Mouse (Mus musculus) natural killer cell, adult 2 months (primary cell): ENCODE data around the gene Cog5.

Experiments used
- DNase-seq, 2 experiments: peaks; one replicate each; pipeline ENCODE4 v3.0.0; 2022; ENCODE audit warnings: low spot score in 2 of 2

Gene Cog5

GRCm38 (mm10) chr12:31892771-31893170 lies 238.1 kb downstream of the Cog5 start:
- no peak for DNase-seq

DNA sequence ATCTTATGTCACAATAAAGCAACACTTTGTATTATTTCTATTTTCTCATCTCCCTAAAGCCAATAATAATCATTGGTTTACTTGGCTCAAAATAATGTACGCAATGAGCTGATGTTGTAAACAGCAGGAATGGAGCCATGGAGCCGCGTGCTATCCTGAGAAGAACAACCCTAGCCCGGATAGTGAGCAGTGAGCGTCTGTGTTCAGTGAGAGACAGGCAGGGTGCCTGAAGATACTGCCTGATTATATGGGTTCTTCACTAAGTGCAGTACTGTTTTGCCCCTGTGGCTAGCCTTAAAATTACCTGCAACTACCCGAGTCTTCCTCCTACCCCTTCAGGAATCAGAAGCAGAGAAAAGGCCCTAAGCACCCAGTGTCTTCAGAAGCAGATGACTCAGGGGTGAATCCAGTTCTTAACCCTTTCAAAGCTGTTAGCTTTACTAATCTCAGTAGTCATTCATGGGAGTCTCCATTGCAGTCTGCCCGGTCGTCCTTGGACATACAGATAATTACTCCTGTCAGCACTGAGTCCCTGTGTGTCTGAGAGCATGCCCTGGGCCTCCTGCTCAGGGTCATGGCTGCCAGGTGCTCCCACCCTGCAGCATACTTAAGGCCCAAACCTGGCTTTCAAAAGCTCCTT lies 240.5 kb downstream of the Cog5 start:
- no peak for DNase-seq

GRCm38 (mm10) chr12:31895888-31896287 lies 241.2 kb downstream of the Cog5 start:
- DNase-seq: no peak

DNA sequence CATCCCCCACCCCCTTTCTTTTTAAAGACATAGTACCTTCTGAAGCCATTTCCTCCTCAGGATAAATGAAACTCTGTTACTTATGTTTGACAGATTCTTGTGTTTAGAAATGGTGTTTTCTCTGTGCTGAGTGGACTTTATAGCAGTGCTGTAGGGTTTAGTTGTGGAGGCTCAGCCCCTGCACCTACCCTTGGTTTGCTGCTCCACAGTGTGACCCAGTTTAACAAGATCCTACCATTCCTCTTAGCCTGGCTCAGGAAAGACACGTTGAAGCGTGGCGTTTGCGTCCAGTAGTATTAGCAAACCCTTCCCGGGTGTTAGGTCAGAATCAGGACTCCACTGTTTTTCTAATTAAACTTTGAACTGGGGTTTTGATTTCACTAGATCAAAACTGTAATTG lies 241.6 kb downstream of the Cog5 start:
- no peak for DNase-seq

DNA sequence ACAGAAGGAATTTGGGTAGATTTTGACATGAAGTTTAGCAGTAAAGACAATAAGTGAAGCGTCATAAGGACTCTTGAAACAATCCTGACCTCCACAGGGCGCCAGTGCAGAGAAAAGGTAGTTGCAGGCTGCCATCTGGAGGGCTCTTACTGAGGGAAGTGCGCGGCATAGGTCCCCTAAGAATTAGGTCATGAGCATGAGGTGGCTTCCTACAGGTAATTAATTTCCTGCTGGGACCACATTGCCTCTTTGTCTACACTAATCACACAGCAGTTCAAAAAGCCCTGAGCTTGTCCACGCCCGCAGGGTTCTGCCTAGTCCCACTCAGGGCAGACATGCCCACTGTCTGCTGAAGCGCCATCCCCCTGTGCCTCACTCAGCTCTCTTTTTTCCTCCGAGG lies 242.3 kb downstream of the Cog5 start:
- DNase-seq: no peak

- no peak for DNase-seq
Measured at GRCm38 (mm10) chr12:31897456-31897855, 242.8 kb downstream of the Cog5 start.

DNA sequence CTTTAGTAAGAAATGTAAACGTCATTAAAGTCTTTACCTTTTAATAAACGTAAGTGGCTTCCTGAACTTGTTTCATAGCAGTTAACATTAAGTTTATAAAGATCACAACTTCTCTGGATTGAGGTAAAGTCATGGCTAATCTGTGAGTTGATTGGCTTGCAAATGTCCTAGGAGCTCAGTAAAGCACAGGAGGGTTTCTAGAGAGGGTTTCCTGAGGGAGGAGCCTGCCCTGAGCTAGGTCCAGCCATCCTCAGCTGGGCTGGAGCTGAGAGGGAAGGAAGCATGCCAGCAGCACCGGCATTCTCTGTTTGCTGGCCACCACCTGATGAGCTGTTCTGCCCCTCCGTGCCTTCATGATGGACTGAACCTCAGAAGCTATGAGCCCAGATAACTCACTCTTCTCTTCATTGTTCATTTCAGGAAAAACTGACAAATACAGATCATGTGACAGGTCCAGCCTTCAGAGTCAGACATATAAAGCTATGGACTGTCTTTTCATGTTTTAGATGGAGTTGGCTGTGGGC lies 245.8 kb downstream of the Cog5 start:
- no peak for DNase-seq

GRCm38 (mm10) chr12:31905696-31906551 lies 251.3 kb downstream of the Cog5 start:
- DNase-seq: no peak

- no peak for DNase-seq
Measured at GRCm38 (mm10) chr12:31907436-31907835, 252.8 kb downstream of the Cog5 start.

GRCm38 (mm10) chr12:31912966-31913551 lies 258.4 kb downstream of the Cog5 start:
- DNase-seq: no peak

DNA sequence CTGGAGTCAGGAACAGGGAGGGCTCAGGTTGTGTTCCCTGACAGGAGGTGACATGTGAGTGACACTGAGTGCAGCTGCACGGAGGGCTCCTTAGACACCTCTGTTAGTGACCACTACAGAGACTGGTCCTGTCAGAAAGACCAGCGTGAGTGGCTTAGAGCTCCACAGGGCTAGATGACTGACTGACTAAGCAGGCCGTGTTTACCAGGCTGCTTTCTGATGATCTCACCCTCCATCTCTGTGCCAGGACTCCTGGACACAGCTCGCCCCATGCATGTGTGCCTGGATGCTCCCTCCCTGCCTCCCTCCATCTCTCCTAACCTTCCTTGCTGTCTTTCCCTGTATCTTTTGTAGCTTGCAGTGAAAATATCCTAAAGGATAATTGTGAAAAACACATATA lies 258.9 kb downstream of the Cog5 start:
- no peak for DNase-seq

GRCm38 (mm10) chr12:31916691-31917090 lies 262.0 kb downstream of the Cog5 start:
- no peak for DNase-seq

- no peak for DNase-seq
Measured at GRCm38 (mm10) chr12:31917245-31917644, 262.6 kb downstream of the Cog5 start.

DNA sequence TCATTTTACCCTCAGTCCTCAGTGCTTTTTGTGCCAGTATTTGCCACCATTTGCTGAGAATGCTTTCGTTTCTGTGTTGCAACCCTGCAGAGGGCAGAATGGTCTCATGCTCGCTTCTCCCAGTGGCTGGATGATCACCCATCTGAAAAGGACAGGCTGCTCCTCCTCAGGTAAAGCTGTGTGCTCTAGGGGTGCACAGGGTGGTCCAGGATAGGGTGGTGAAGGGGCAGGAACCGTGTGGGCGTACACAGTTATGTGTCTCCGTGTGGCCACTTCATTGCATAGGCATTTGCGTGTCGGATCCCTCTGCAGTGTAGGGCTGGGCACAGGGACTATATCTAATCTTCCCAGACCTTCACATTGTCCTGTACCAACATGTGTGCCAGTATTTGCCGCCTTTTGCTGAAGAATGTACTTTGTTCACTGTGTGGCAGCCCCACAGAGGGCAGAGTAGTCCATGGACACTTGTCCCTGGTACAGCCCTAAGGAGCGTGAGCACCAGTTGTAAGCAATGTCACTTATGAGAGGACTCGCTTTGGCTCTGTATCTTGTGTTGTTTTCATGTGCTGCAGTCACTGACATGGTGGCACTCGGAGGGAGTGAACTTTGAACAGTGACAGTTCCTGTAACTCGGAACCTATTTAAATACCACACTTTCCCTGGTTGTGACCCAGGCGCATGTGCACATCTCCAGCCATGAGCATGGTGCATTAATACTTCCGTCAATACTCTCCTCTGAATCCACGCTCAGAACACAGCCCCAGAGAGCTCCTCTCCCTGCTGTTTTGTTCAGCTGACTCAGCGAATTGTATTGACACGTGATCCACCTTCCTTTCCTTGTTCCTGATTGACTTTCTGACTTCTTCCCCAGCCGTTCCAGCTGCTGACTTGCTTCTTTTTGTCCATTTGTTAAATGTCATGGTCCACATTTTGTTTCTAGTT lies 266.1 kb downstream of the Cog5 start:
- no peak for DNase-seq

DNA sequence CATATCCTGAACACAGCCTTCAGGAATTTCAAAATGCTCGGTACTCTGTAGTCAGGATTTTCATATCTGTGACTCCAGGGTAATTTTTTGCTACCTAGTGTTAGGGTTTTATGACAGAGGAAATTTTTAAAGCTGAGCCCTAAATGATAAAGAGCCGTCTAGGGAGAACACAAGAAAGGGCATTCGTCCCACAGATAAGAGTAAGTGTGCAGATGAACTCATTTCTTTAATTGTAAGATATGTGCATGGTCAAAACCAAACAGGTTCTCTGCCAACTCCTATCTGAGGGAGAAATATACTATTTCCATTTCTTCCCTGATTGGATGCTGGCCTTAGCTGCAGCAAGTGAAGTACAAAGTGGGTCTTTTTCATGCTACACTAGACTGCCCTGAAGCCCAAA lies 269.5 kb downstream of the Cog5 start:
- no peak for DNase-seq

DNA sequence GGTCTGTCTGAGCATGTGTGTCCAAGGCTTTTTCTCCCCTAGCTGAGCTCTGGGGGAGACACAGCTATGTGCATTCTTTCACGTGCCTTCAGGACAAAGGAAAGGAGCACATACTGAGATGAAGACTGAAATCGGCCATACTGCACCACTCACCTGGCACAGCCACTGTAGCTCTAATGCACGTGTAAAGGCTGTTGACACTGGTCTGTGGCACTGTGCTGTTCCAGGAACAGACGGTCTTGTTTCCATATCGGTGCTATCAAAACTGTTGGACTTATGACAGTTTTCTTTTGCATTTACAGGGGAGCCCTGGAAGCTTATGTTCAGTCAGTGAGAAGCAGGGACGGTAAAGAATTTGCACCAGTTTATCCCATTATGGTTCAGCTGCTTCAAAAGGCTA lies 270.7 kb downstream of the Cog5 start:
- no peak for DNase-seq

DNA sequence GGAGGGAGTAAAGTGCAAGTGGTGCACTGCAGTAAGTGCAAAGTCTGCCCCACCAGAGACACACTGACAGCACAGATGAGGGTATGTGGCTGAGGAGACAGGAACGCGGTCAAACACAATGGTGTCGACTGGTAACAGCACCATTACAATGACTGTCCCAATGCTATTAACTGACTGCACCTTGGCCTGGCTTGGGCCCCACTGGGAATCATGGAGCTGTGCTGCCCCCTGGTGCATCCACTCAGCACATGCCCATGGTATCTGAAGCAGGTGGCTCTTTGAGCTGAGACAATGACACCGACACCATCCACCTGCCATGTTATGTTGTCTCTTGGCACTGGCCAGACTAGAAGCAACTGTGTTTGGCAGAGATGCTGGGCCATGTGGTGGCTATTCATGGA lies 272.0 kb downstream of the Cog5 start:
- DNase-seq: peak in 1 of 2 experiments; percentile 45

DNA sequence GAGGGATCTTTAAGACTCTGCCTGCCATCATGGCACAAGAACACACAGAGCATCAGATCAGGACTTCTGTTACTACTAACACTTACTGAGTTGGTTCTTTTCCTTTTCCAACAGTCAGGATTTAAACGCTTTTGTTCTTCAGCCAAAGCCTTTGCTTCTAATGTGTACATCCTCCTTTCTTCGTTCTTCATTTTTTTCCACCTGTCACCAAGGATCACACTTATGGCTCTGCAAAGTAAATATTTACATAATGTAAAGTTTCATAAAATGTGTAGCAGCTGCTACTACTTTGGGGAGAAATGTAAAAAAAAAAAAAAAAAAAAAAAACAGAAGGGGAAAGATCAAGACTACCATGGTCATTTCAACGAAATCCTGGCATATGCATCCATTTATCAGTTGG lies 273.8 kb downstream of the Cog5 start:
- DNase-seq: no peak

GRCm38 (mm10) chr12:31931818-31932217 lies 277.1 kb downstream of the Cog5 start:
- no peak for DNase-seq

DNA sequence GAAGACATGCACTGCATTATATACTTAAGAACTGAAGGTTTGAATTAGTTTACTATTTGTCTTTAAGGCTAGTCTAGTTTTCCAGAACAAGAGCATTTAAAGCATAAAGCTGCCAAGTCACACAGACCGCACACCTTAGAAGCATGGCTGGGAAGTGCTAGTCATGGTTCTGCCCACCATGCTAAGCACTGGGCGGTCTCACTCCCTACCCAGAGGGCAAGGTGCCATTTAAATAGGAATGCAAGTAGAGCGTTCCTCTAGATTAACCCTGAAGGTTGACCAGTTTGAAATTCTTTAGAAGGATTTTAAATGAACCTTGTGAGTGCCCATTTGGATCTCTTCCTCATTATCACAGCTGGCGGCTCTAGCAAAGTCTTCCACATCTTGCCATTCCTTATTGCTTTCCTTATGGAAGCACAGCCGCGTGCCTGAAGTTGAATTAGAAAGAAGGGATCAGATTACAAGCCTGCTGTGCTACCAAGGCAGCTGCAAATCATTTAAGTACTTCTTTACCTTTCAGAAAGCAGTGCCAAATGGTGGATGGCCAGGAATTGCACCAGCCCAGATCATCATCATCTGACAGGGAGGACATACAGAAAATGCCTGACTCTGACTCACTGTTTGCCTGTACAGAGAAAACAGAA lies 282.1 kb downstream of the Cog5 start:
- no peak for DNase-seq

GRCm38 (mm10) chr12:31937613-31938012 lies 282.9 kb downstream of the Cog5 start:
- no peak for DNase-seq
